Mouse (Mus musculus) olfactory bulb, adult 2 months (tissue): ENCODE results near the gene Shroom2. TPM values are rescaled to one million over a fixed set of nuclear protein-coding genes. Genes with fewer than 3 reads are reported as not detected.

ENCODE experiments used
- H3K27ac ChIP-seq: fragments of 200-500 bp; 2 replicates; pipeline ENCODE4 v1.5.1; 2012; ENCODE audit warnings: low read depth, low read length; ENCODE audit not compliant: insufficient read depth
- H3K4me1 ChIP-seq: fragments of 200-500 bp; 2 replicates; pipeline ENCODE4 v1.6.1; 2012; ENCODE audit warnings: low read length; ENCODE audit not compliant: control insufficient read depth, insufficient read depth
- H3K4me3 ChIP-seq: fragments of 200-500 bp; 2 replicates; pipeline ENCODE4 v1.5.1; 2012; ENCODE audit warnings: mild to moderate bottlenecking, low read depth, low read length, moderate library complexity; ENCODE audit not compliant: insufficient read depth
- CTCF ChIP-seq: fragments of 200-500 bp; IDR thresholded peaks from 2 replicates; pipeline ENCODE4 v1.5.1; 2012; ENCODE audit warnings: low read depth, mild to moderate bottlenecking, low read length, moderate library complexity; ENCODE audit not compliant: insufficient read depth
- POLR2A ChIP-seq: fragments of 200-500 bp; IDR thresholded peaks from 2 replicates; pipeline ENCODE4 v1.6.1; 2012; ENCODE audit warnings: mild to moderate bottlenecking, low read depth, low read length, moderate library complexity; ENCODE audit not compliant: insufficient read depth
- WGBS: fragments of 180-500 bp; shearing (Covaris S2); methylation state at CpG from one replicate; pipeline ENCODE4 v1.1.7; 2018; 5-methylcytosine and 5-hydroxymethylcytosine counted together
- polyA plus RNA-seq: library from polyadenylated mRNA; stranded (reverse); fragments of >200 nt; gene quantifications from 2 replicates; pipeline ENCODE4 v1.2.4, GENCODE M21; 2012; ENCODE audit warnings: low replicate concordance; ENCODE audit not compliant: missing spikeins, insufficient read depth, insufficient read length

Gene Shroom2
- polyA plus RNA-seq: 253 TPM in 1 of 2 replicates, not detected in the other

- Histone ChIP-seq H3K4me1 (0 out of 2 replicates have a peak, but pooled peaks cover 4% of the 10 kb centered on the region), H3K4me3 (peak within 1 kb of the TSS; percentile 70), H3K27ac (no peak within 1 kb of the TSS)
- 8% methylated on average over 55 of the region's 55 CpGs for WGBS
- TF ChIP-seq CTCF: no peak
- TF ChIP-seq POLR2A: no peak
Measured at GRCm38 (mm10) chrX:152768891-152769599, at the start of gene Shroom2. Gene Shroom2 (minus strand): TSS chrX:152769465.

GRCm38 (mm10) chrX:152818996-152819395 lies 49.7 kb upstream of the Shroom2 start:
- Histone ChIP-seq H3K27ac (no peak overlapping the region), H3K4me1 (no peaks in the 10 kb centered on the region), H3K4me3 (no peak overlapping the region)
- no peak for TF ChIP-seq POLR2A
- TF ChIP-seq CTCF: no peak

DNA sequence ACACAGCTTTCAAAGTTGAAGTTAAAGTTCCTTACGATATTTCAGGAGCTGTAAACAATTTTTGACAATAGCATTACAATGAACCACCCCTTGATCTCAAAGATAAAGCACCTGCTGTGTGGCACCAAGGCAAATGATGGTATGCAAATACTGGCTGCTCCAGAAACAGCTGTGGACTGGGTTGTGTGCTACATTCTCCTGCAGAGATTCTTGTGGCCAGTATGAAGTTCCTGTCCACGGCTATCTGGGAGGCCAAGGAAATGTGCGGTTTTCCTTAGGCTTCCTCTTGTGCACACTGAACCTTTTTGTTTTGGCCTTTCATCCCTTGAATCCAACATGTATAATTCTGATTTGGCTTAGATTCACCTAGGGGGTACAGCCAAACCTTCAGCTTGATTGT lies 44.1 kb upstream of the Shroom2 start:
- WGBS: 68% methylated on average over 3 of the region's 3 CpGs
- no peak overlapping the region for H3K27ac ChIP-seq
- H3K4me3 ChIP-seq: no peak overlapping the region
- H3K4me1 ChIP-seq: no peaks in the 10 kb centered on the region
- TF ChIP-seq CTCF: no peak
- no peak for TF ChIP-seq POLR2A

- H3K27ac ChIP-seq: no peak overlapping the region
- no peak overlapping the region for H3K4me3 ChIP-seq
- no peak for TF ChIP-seq CTCF
- no peak for TF ChIP-seq POLR2A
- no peaks in the 10 kb centered on the region for H3K4me1 ChIP-seq
Measured at GRCm38 (mm10) chrX:152805317-152805716, 36.1 kb upstream of the Shroom2 start.

DNA sequence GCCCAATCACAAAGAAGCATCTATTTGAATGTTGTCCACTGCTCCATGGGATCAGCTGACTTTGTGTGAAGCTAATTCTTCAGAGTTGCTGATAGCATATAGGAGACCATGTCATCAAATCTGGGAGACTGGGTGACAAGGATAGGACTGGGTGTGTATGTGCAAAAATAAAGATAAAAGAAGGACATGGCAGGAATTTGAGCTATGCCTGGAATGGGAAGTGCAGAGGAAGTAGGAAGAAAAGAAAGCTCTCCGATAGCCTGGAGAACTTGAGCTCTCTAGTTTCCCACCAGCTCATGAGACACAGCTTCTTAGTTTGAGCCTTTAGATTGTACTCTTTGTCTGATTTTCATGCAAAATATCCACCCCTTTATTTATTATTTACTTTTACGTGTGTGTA lies 19.3 kb upstream of the Shroom2 start:
- H3K4me1 ChIP-seq: no peaks in the 10 kb centered on the region
- 84% methylated on average over 2 of the region's 2 CpGs for WGBS
- H3K4me3 ChIP-seq: no peak overlapping the region
- H3K27ac ChIP-seq: no peak overlapping the region
- TF ChIP-seq CTCF (no peak), POLR2A (no peak)

DNA sequence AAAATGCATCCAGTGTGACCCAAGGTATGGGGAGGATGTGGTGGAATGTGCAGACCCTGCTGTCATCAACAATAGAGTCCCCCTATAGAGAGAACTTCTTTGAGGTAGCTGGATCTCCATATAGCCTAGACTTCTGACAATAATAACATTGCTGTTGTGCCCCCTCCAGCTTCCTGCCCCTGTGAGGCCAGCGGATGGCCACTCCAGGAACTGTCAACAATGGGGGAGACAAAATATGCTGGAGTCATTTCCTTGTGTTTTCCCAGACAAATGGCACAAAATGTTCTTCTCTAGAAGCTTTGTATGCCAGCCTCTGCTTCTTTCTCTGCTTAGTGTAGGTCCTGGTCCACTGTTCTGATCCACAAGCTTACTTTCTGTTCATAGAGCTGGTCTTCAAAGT lies 18.9 kb upstream of the Shroom2 start:
- WGBS: 93% methylated on average over 1 of the region's 1 CpGs
- no peak overlapping the region for H3K4me3 ChIP-seq
- no peak overlapping the region for H3K27ac ChIP-seq
- TF ChIP-seq CTCF (no peak), POLR2A (no peak)
- no peaks in the 10 kb centered on the region for H3K4me1 ChIP-seq

- H3K27ac ChIP-seq: no peak within 1 kb of the TSS
- H3K4me1 ChIP-seq: peaks cover 6% of the 10 kb centered on the region; the same call in 1 of the 2 replicates
- WGBS: 21% methylated on average over 26 of the region's 26 CpGs
- H3K4me3 ChIP-seq: peak within 1 kb of the TSS; percentile 23
- TF ChIP-seq POLR2A: no peak
- no peak for TF ChIP-seq CTCF
Measured at GRCm38 (mm10) chrX:152781720-152782403, 12.6 kb upstream of the Shroom2 start, which contains the start of gene Gpr143. Gene Gpr143 (plus strand): TSS chrX:152781921.

DNA sequence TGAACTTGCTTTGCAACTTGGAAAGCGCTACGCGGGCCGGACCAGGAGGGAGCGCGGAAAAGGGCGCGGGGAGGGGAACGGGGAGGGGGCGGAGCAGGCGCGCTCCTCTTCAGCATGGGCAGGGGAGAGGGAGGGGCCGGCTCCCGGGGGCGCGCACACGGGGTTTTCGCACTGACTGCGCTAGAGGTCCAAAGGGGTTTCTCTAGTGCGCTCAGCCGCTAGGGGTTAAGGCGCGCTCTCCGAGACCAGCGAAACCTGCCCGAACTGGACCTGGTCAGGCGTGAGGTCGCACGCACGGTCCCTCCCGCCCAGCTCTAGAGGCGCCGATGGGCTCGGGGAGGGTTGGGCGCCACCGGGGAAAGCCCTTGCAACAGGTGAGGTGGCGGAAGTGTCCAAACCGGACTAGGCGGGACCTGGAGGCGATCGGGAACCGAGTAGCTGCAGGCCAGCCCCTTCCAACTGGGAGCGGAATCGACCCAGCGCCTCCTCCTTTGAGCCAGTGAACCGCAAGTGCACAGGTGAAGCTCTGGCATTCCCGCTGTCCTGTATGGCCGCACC lies 414 bp upstream of the Shroom2 start:
- WGBS: 11% methylated on average over 46 of the region's 48 CpGs
- TF ChIP-seq POLR2A (no peak), CTCF (no peak)
- no peak overlapping the region for H3K27ac ChIP-seq
- peak overlapping the region; percentile 70 for H3K4me3 ChIP-seq
- 0 out of 2 replicates have a peak, but pooled peaks cover 4% of the 10 kb centered on the region for H3K4me1 ChIP-seq

- WGBS: 62% methylated on average over 2 of the region's 2 CpGs
Measured at GRCm38 (mm10) chrX:152764171-152764570, 5.1 kb downstream of the Shroom2 start.

More at GRCm38 (mm10) chrX:152764171-152764570, 5.1 kb downstream of the Shroom2 start:
- H3K4me1 ChIP-seq: 0 out of 2 replicates have a peak, but pooled peaks cover 4% of the 10 kb centered on the region
- no peak overlapping the region for H3K4me3 ChIP-seq
- H3K27ac ChIP-seq: no peak overlapping the region
- TF ChIP-seq POLR2A: no peak
- no peak for TF ChIP-seq CTCF
